ENCODE assay signal across 7 mouse cellular contexts in genomic region chr8:126721621-126722020, GRCm38 (mm10).
DNase-seq lines count a peak whose midpoint lies in the region; ATAC-seq lines count a peak whose summit lies in the region.

No protein-coding gene starts in this region.

- H3K9me3 ChIP-seq in midbrain, embryonic 14.5 days (ENCODE audit: control insufficient read depth, low read length), result no peaks in the 10 kb centered on the region
- no peaks in the 10 kb centered on the region for H3K9me3 ChIP-seq in midbrain, embryonic 13.5 days
- H3K9me3 ChIP-seq in hindbrain, embryonic 16.5 days (ENCODE audit: control insufficient read depth, low read length), result no peaks in the 10 kb centered on the region

- no peak overlapping the region for H3K27ac ChIP-seq in midbrain, embryonic 14.5 days (replicated peaks; ENCODE audit: low read depth, low read length)
- H3K27ac ChIP-seq in midbrain, embryonic 13.5 days, result no peak overlapping the region
- no peak overlapping the region for H3K27ac ChIP-seq in hindbrain, embryonic 16.5 days (ENCODE audit: low read depth, low read length)

- H3K36me3 ChIP-seq in midbrain, embryonic 14.5 days (ENCODE audit: control insufficient read depth, insufficient read depth, low read length), result no peaks in the 10 kb centered on the region
- no peaks in the 10 kb centered on the region for H3K36me3 ChIP-seq in midbrain, embryonic 13.5 days
- H3K36me3 ChIP-seq in hindbrain, embryonic 16.5 days (ENCODE audit: control insufficient read depth, insufficient read depth, low read length), result no peaks in the 10 kb centered on the region

- no peak overlapping the region for H3K4me2 ChIP-seq in midbrain, embryonic 14.5 days (ENCODE audit: low read length)
- H3K4me2 ChIP-seq in midbrain, embryonic 13.5 days (replicated peaks), result no peak overlapping the region
- H3K4me2 ChIP-seq in hindbrain, embryonic 16.5 days (ENCODE audit: low read length), result no peak overlapping the region

- H3K27me3 ChIP-seq in midbrain, embryonic 14.5 days (ENCODE audit: control insufficient read depth, insufficient read depth, low read length), result no peaks in the 10 kb centered on the region
- H3K27me3 ChIP-seq in midbrain, embryonic 13.5 days, result no peaks in the 10 kb centered on the region
- no peaks in the 10 kb centered on the region for H3K27me3 ChIP-seq in hindbrain, embryonic 16.5 days (replicated peaks; ENCODE audit: control insufficient read depth, insufficient read depth, low read length)

- DNase-seq in midbrain, embryonic 14.5 days, result peak; percentile 45
- DNase-seq in embryo, embryonic 11 days, result peak; percentile 63
- peak; percentile 61 for DNase-seq in lung, postnatal 36 days
- DNase-seq in thymus, postnatal 0 days (ENCODE audit: low spot score), result peak; percentile 81
- DNase-seq in adipocyte (ENCODE audit: low spot score), result no peak

- H3K4me1 ChIP-seq in midbrain, embryonic 14.5 days (ENCODE audit: control insufficient read depth, insufficient read depth, low read length), result no peaks in the 10 kb centered on the region
- 0 out of 2 replicates have a peak, but pooled peaks cover 5% of the 10 kb centered on the region for H3K4me1 ChIP-seq in midbrain, embryonic 13.5 days (replicated peaks)
- H3K4me1 ChIP-seq in hindbrain, embryonic 16.5 days (ENCODE audit: control insufficient read depth, insufficient read depth, low read depth, low read length), result no peaks in the 10 kb centered on the region; the same call in 1 of the 2 replicates

- H3K9ac ChIP-seq in midbrain, embryonic 14.5 days (replicated peaks; ENCODE audit: low read length), result no peak overlapping the region
- H3K9ac ChIP-seq in midbrain, embryonic 13.5 days (replicated peaks), result no peak overlapping the region
- no peak overlapping the region for H3K9ac ChIP-seq in hindbrain, embryonic 16.5 days (ENCODE audit: low read depth, low read length)

- H3K4me3 ChIP-seq in midbrain, embryonic 14.5 days (replicated peaks; ENCODE audit: low read depth, low read length), result no peak overlapping the region
- H3K4me3 ChIP-seq in midbrain, embryonic 13.5 days (replicated peaks), result no peak overlapping the region
- no peak overlapping the region for H3K4me3 ChIP-seq in hindbrain, embryonic 16.5 days (ENCODE audit: low read length)

- 68% methylated on average over 10 of the region's 10 CpGs for WGBS in midbrain, embryonic 14.5 days
- WGBS in midbrain, embryonic 13.5 days, result 71% methylated on average over 10 of the region's 10 CpGs
- 51% methylated on average over 10 of the region's 10 CpGs for WGBS in hindbrain, embryonic 16.5 days

- ATAC-seq in midbrain, embryonic 14.5 days (ENCODE audit: low FRiP score, low TSS enrichment), result no peak
- ATAC-seq in midbrain, embryonic 13.5 days, result no peak
- ATAC-seq in hindbrain, embryonic 16.5 days, result peak; percentile 72
